Mouse (Mus musculus): Measurements from ENCODE around the gene Cmtm2a. TPM values are rescaled to one million over a fixed set of nuclear protein-coding genes. Genes with fewer than 3 reads are reported as not detected.

Cmtm2a gene
- polyA plus RNA-seq, 1 experiment from 2014 or later = not detected

Other genes with a start within 250 kb of the Cmtm2a start
- gene Cdh5, start 191.6 kb downstream of the Cmtm2a start, polyA plus RNA-seq (2015; fragmentation: Nextera tagmentation; extraction: Ambion mirVana) = 7.8 and 8.3 TPM in 2 replicates
- 0.28 and 0.40 TPM in 2 replicates for gene Bean1, start 122.7 kb downstream of the Cmtm2a start, polyA plus RNA-seq (2015; fragmentation: Nextera tagmentation; extraction: Ambion mirVana)
- gene Tk2, start 44.6 kb downstream of the Cmtm2a start, polyA plus RNA-seq (2015; fragmentation: Nextera tagmentation; extraction: Ambion mirVana) = 20.4 and 24.0 TPM in 2 replicates
- gene Cklf, start 42.3 kb downstream of the Cmtm2a start, polyA plus RNA-seq (2015; fragmentation: Nextera tagmentation; extraction: Ambion mirVana) = 50.7 and 52.6 TPM in 2 replicates
- not detected in 2 replicates for gene Gm45711, start 16.9 kb upstream of the Cmtm2a start, polyA plus RNA-seq (2015; fragmentation: Nextera tagmentation; extraction: Ambion mirVana)
- not detected in 2 replicates for gene Cmtm1, start 17.0 kb upstream of the Cmtm2a start, polyA plus RNA-seq (2015; fragmentation: Nextera tagmentation; extraction: Ambion mirVana)
- gene Gm11020, start 28.4 kb upstream of the Cmtm2a start, polyA plus RNA-seq (2015; fragmentation: Nextera tagmentation; extraction: Ambion mirVana) = not detected in 2 replicates
- gene Cmtm2b, start 29.0 kb upstream of the Cmtm2a start, polyA plus RNA-seq (2015; fragmentation: Nextera tagmentation; extraction: Ambion mirVana) = not detected in 2 replicates
- gene Cmtm3, start 46.2 kb upstream of the Cmtm2a start, polyA plus RNA-seq (2015; fragmentation: Nextera tagmentation; extraction: Ambion mirVana) = 31.5 and 32.3 TPM in 2 replicates
- gene Cmtm4, start 102.6 kb upstream of the Cmtm2a start, polyA plus RNA-seq (2015; fragmentation: Nextera tagmentation; extraction: Ambion mirVana) = 0.73 and 0.86 TPM in 2 replicates
- 23.6 and 27.0 TPM in 2 replicates for gene Dync1li2, start 149.9 kb upstream of the Cmtm2a start, polyA plus RNA-seq (2015; fragmentation: Nextera tagmentation; extraction: Ambion mirVana)
- gene Terb1, start 216.7 kb upstream of the Cmtm2a start, polyA plus RNA-seq (2015; fragmentation: Nextera tagmentation; extraction: Ambion mirVana) = 0.14 and 0.27 TPM in 2 replicates
- 62.8 and 68.9 TPM in 2 replicates for gene Nae1, start 241.5 kb upstream of the Cmtm2a start, polyA plus RNA-seq (2015; fragmentation: Nextera tagmentation; extraction: Ambion mirVana)
- gene Car7, start 241.5 kb upstream of the Cmtm2a start, polyA plus RNA-seq (2015; fragmentation: Nextera tagmentation; extraction: Ambion mirVana) = 1.6 and 2.2 TPM in 2 replicates